Mouse (Mus musculus) embryonic facial prominence, embryonic 10.5 days (tissue): ENCODE results near the gene Cr1l. TPM values are rescaled to one million over a fixed set of nuclear protein-coding genes. Genes with fewer than 3 reads are reported as not detected.

Experiments
- DNase-seq: peaks from one replicate; pipeline ENCODE4 v3.0.0-alpha.2; 2017; ENCODE audit warnings: low spot score
- H3K27ac ChIP-seq: fragments of 300-500 bp; sonication (generic); replicated peaks from 2 replicates; pipeline ENCODE4 v1.5.1; 2016; ENCODE audit warnings: mild to moderate bottlenecking
- H3K27me3 ChIP-seq: fragments of 300-500 bp; sonication (generic); replicated peaks from 2 replicates; pipeline ENCODE4 v1.6.1; 2016; ENCODE audit warnings: low read depth, mild to moderate bottlenecking; ENCODE audit not compliant: poor library complexity, severe bottlenecking
- H3K36me3 ChIP-seq: fragments of 300-500 bp; sonication (generic); replicated peaks from 2 replicates; pipeline ENCODE4 v1.6.1; 2016; ENCODE audit warnings: mild to moderate bottlenecking, moderate library complexity
- H3K4me1 ChIP-seq: fragments of 300-500 bp; sonication (generic); 2 replicates; pipeline ENCODE4 v1.6.1; 2016
- H3K4me3 ChIP-seq: fragments of 300-500 bp; sonication (generic); 2 replicates; pipeline ENCODE4 v1.5.1; 2016; ENCODE audit warnings: mild to moderate bottlenecking, moderate library complexity
- H3K9me3 ChIP-seq: fragments of 300-500 bp; sonication (generic); 2 replicates; pipeline ENCODE4 v1.6.1; 2016; ENCODE audit warnings: mild to moderate bottlenecking
- WGBS: fragments of 180-500 bp; shearing (Covaris S2); methylation state at CpG from one replicate; pipeline ENCODE4 v1.1.7; 2016; 5-methylcytosine and 5-hydroxymethylcytosine counted together
- polyA plus RNA-seq: library from polyadenylated mRNA; unstranded; fragments of >200 nt; fragmentation: Nextera tagmentation; extraction: Ambion mirVana; gene quantifications from 2 replicates; pipeline ENCODE4 v1.2.1, GENCODE M21; 2016

Gene Cr1l
- polyA plus RNA-seq, 1 experiment from 2014 or later = 43.3 TPM

- DNase-seq = no peak
- Histone ChIP-seq H3K27me3 (no peaks in the 10 kb centered on the region), H3K9me3 (no peaks in the 10 kb centered on the region), H3K27ac (peak overlapping the region; percentile 78), H3K4me3 (peak overlapping the region; percentile 57), H3K36me3 (0 out of 2 replicates have a peak, but pooled peaks cover 5% of the 10 kb centered on the region), H3K4me1 (peaks cover 10% of the 10 kb centered on the region)
- WGBS = 21% methylated on average over 11 of the region's 11 CpGs
Observed at GRCm38 (mm10) chr1:195091699-195092219, 39.6 kb downstream of the Cr1l start.

GRCm38 (mm10) chr1:195082142-195082541 is 49.2 kb downstream of the Cr1l start:
- Histone ChIP-seq H3K36me3 (no peaks in the 10 kb centered on the region), H3K27me3 (no peaks in the 10 kb centered on the region), H3K27ac (no peak overlapping the region), H3K4me3 (no peak overlapping the region), H3K4me1 (no peaks in the 10 kb centered on the region), H3K9me3 (no peaks in the 10 kb centered on the region)
- no peak for DNase-seq

Other genes with a start within 250 kb of the Cr1l start
- 49.9 and 50.8 TPM in 2 replicates for gene Cd34, start 192.8 kb downstream of the Cr1l start, polyA plus RNA-seq
- 0.78 and 0.98 TPM in 2 replicates for gene Cd46, start 39.3 kb downstream of the Cr1l start, polyA plus RNA-seq
- 0.11 and 0.44 TPM in 2 replicates for gene Cr2, start 45.1 kb upstream of the Cr1l start, polyA plus RNA-seq